Mouse (Mus musculus) ES-Bruce4 (cell line): Measurements from ENCODE around the gene Pdia4.

Experiments used
- CTCF ChIP-seq: IDR thresholded peaks from one replicate; pipeline ENCODE4 v1.8.1; 2011; ENCODE audit warnings: low read depth, low read length
- EP300 ChIP-seq: IDR thresholded peaks from 2 replicates; pipeline ENCODE4 v1.6.1; 2011; ENCODE audit warnings: low read depth, low read length; ENCODE audit not compliant: insufficient read depth
- POLR2A ChIP-seq: IDR thresholded peaks from one replicate; pipeline ENCODE4 v1.8.1; 2011; ENCODE audit warnings: low read length; ENCODE audit not compliant: insufficient read depth

DNA sequence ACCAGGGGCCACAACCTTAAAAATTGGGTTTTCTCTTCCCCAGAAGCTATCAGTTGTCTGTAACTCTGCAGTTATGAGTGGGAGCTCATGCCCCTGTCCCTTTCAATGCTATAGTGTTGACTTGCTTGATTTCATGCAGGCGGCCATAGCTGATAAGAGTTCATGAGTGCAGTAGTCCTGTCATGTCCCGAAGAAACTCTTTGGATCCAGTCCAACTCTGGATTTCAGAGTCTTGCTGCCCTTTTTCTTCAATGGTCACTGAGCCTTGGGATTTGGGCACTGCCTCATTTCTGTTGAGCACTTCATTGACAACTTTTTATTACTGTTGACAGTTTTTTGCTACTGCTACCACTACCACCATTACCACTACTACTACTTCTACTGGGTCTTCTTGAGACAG, 24.4 kb upstream of the Pdia4 start:
- TF ChIP-seq CTCF: no peak
- TF ChIP-seq POLR2A: no peak
- no peak for TF ChIP-seq EP300
